9 mouse cellular contexts compared by ENCODE assay signal in genomic region chr4:45855803-45856424, GRCm38 (mm10). TPM values are rescaled to one million over a fixed set of nuclear protein-coding genes. Genes with fewer than 3 reads are reported as not detected.
DNase-seq lines count a peak whose midpoint lies in the region; ATAC-seq and TF ChIP-seq lines count a peak whose summit lies in the region.
"Had no signal": no experiment of that assay in that cellular context is flagged by ENCODE, and none has a peak within 500 bp of the region (broad histone marks: within the 10 kb centered on the region; RNA-seq: fewer than 3 reads in every experiment).

No protein-coding gene starts in this region.

- intact Hi-C loops in gastrocnemius, postnatal 36 days (cut with DNase I), result loop anchor here (2.0 to 5.0 kb wide), 2 partner anchors 37 to 439 kb away; no protein-coding TSS in a partner anchor

- no peak overlapping the region for H3K27ac ChIP-seq in kidney, postnatal 0 days
- H3K27ac ChIP-seq in liver, embryonic 13.5 days, result no peak overlapping the region
- no peak overlapping the region for H3K27ac ChIP-seq in neural tube, embryonic 14.5 days (ENCODE audit: low read depth, low read length)
- H3K27ac ChIP-seq in testis, adult 2 months (ENCODE audit: control insufficient read depth, insufficient read depth, low read depth, low read length), result no peak overlapping the region
- H3K27ac ChIP-seq: neural tube, embryonic 12.5 days had no signal

- 0 out of 2 replicates have a peak, but pooled peaks cover 3% of the 10 kb centered on the region for H3K4me1 ChIP-seq in kidney, postnatal 0 days (replicated peaks; ENCODE audit: insufficient read depth, low read length)
- no peaks in the 10 kb centered on the region for H3K4me1 ChIP-seq in liver, embryonic 13.5 days (replicated peaks)
- no peaks in the 10 kb centered on the region for H3K4me1 ChIP-seq in neural tube, embryonic 14.5 days (ENCODE audit: control insufficient read depth, insufficient read depth, low read length)
- H3K4me1 ChIP-seq in testis, adult 2 months (ENCODE audit: control insufficient read depth, insufficient read depth, low read length), result peaks cover 6% of the 10 kb centered on the region

- H3K27me3 ChIP-seq in kidney, postnatal 0 days (ENCODE audit: insufficient read depth, low read length), result no peaks in the 10 kb centered on the region
- H3K27me3 ChIP-seq in liver, embryonic 13.5 days, result no peaks in the 10 kb centered on the region
- H3K27me3 ChIP-seq in neural tube, embryonic 14.5 days (ENCODE audit: control insufficient read depth, insufficient read depth, low read length), result no peaks in the 10 kb centered on the region
- H3K27me3 ChIP-seq in testis, adult 2 months (ENCODE audit: control insufficient read depth, insufficient read depth, low read length), result no peaks in the 10 kb centered on the region
- H3K27me3 ChIP-seq: neural tube, embryonic 12.5 days had no signal

- no peak for TF ChIP-seq POLR2A in testis, adult 2 months (IDR thresholded peaks at IDR 0.05; ENCODE audit: control insufficient read depth, low read depth, low read length)

- peak; percentile 35 for DNase-seq in A20 (ENCODE audit: low read depth, low spot score)
- DNase-seq in adrenal gland, postnatal 10 days, result peak; percentile 87
- peak; percentile 92 for DNase-seq in embryo, embryonic 10.5 days (ENCODE audit: low spot score)
- DNase-seq in gastrocnemius, postnatal 36 days, result peak; percentile 45 to 67
- peak; percentile 88 for DNase-seq in kidney, postnatal 0 days (ENCODE audit: low spot score)
- DNase-seq in liver, embryonic 13.5 days, result peak; percentile 15

- H3K9me3 ChIP-seq in kidney, postnatal 0 days (replicated peaks; ENCODE audit: low read length), result no peaks in the 10 kb centered on the region
- no peaks in the 10 kb centered on the region for H3K9me3 ChIP-seq in liver, embryonic 13.5 days (replicated peaks)
- H3K9me3 ChIP-seq in neural tube, embryonic 14.5 days (ENCODE audit: control insufficient read depth, low read length), result no peaks in the 10 kb centered on the region

- 45% methylated on average over 19 of the region's 19 CpGs for WGBS in kidney, postnatal 0 days
- WGBS in liver, embryonic 13.5 days (ENCODE audit: insufficient replicate concordance), result 48% methylated on average over 19 of the region's 19 CpGs
- 49% methylated on average over 19 of the region's 19 CpGs for WGBS in neural tube, embryonic 14.5 days

- no peaks in the 10 kb centered on the region for H3K36me3 ChIP-seq in kidney, postnatal 0 days (ENCODE audit: insufficient read depth, low read length)
- peaks cover 9% of the 10 kb centered on the region; the same call in 1 of the 2 replicates for H3K36me3 ChIP-seq in liver, embryonic 13.5 days
- no peaks in the 10 kb centered on the region for H3K36me3 ChIP-seq in neural tube, embryonic 14.5 days (ENCODE audit: control insufficient read depth, insufficient read depth, low read length)
- H3K36me3 ChIP-seq in testis, adult 2 months (ENCODE audit: control insufficient read depth, insufficient read depth, low read length), result no peaks in the 10 kb centered on the region
- H3K36me3 ChIP-seq: neural tube, embryonic 12.5 days had no signal

- no peak for ATAC-seq in kidney, postnatal 0 days (replicated peaks; ENCODE audit: low FRiP score, low read depth)
- ATAC-seq in liver, embryonic 13.5 days (ENCODE audit: low read depth), result no peak
- peak; percentile 71 for ATAC-seq in neural tube, embryonic 14.5 days (ENCODE audit: low read depth)

- no peak overlapping the region for H3K9ac ChIP-seq in kidney, postnatal 0 days (ENCODE audit: low read depth, low read length)
- H3K9ac ChIP-seq in liver, embryonic 13.5 days, result no peak overlapping the region
- no peak overlapping the region for H3K9ac ChIP-seq in neural tube, embryonic 14.5 days (replicated peaks; ENCODE audit: low read depth, low read length)
- H3K9ac ChIP-seq: neural tube, embryonic 12.5 days had no signal

- H3K4me2 ChIP-seq in kidney, postnatal 0 days (ENCODE audit: low read length), result no peak overlapping the region
- no peak overlapping the region for H3K4me2 ChIP-seq in liver, embryonic 13.5 days
- no peak overlapping the region for H3K4me2 ChIP-seq in neural tube, embryonic 14.5 days (ENCODE audit: low read depth, low read length)
- H3K4me2 ChIP-seq: neural tube, embryonic 12.5 days had no signal

- TF ChIP-seq CTCF in kidney, postnatal 0 days (IDR thresholded peaks at IDR 0.05; ENCODE audit: low read depth), result peak; percentile 87
- peak; percentile 75; the same call in 1 of the 2 replicates for TF ChIP-seq CTCF in testis, adult 2 months (IDR thresholded peaks at IDR 0.05; ENCODE audit: control insufficient read depth, insufficient read depth, insufficient replicate concordance, low read depth, low read length)

- no peak overlapping the region for H3K4me3 ChIP-seq in kidney, postnatal 0 days (replicated peaks; ENCODE audit: low read depth, low read length)
- no peak overlapping the region for H3K4me3 ChIP-seq in liver, embryonic 13.5 days (replicated peaks)
- no peak overlapping the region for H3K4me3 ChIP-seq in neural tube, embryonic 14.5 days (ENCODE audit: low read depth, low read length)
- H3K4me3 ChIP-seq in testis, adult 2 months (ENCODE audit: control insufficient read depth, low read depth, low read length), result no peak overlapping the region
- H3K4me3 ChIP-seq: neural tube, embryonic 12.5 days had no signal

RNA-seq across cellular contexts. Expression of gene Stra6l, which starts 7.5 kb away (rescaled TPM):
- 1 to 10 TPM; 4.8 to 8.1 TPM for total RNA-seq in adrenal gland, postnatal 10 days (2021)
- not detected for total RNA-seq in gastrocnemius, postnatal 36 days (2021)
- 1.5 and 1.9 TPM in 2 replicates for polyA plus RNA-seq in kidney, postnatal 0 days (2015; fragmentation: Nextera tagmentation; extraction: Ambion mirVana)
- polyA plus RNA-seq in liver, embryonic 13.5 days (2015; fragmentation: Nextera tagmentation; extraction: Ambion mirVana), result 2.9 and 4.0 TPM in 2 replicates
- 0.62 and 0.72 TPM in 2 replicates for polyA plus RNA-seq in neural tube, embryonic 14.5 days (2014; fragmentation: Nextera tagmentation; extraction: Ambion mirVana)
- 0.48 and 0.52 TPM in 2 replicates for polyA plus RNA-seq in testis, adult 2 months (2012; rRNA removed)

RNA-seq across cellular contexts. Expression of gene Igfbpl1, which starts 29.2 kb away (rescaled TPM):
- under 1 TPM in 1 of 2 experiments, not detected in 1; 0.12 TPM for total RNA-seq in adrenal gland, postnatal 10 days (2021)
- not detected for total RNA-seq in gastrocnemius, postnatal 36 days (2021)
- 0.04 TPM in 1 of 2 replicates, not detected in the other for polyA plus RNA-seq in kidney, postnatal 0 days (2015; fragmentation: Nextera tagmentation; extraction: Ambion mirVana)
- polyA plus RNA-seq in liver, embryonic 13.5 days (2015; fragmentation: Nextera tagmentation; extraction: Ambion mirVana), result 0.03 and 0.05 TPM in 2 replicates
- polyA plus RNA-seq in neural tube, embryonic 14.5 days (2014; fragmentation: Nextera tagmentation; extraction: Ambion mirVana), result 55.7 and 75.5 TPM in 2 replicates
- polyA plus RNA-seq in testis, adult 2 months (2012; rRNA removed), result 0.24 and 0.25 TPM in 2 replicates

RNA-seq across cellular contexts. Expression of gene Ccdc180, which starts 34.2 kb away (rescaled TPM):
- under 1 TPM; 0.06 to 0.09 TPM for total RNA-seq in adrenal gland, postnatal 10 days (2021)
- total RNA-seq in gastrocnemius, postnatal 36 days (2021), result not detected
- polyA plus RNA-seq in kidney, postnatal 0 days (2015; fragmentation: Nextera tagmentation; extraction: Ambion mirVana), result 0.47 and 0.55 TPM in 2 replicates
- polyA plus RNA-seq in liver, embryonic 13.5 days (2015; fragmentation: Nextera tagmentation; extraction: Ambion mirVana), result 0.07 TPM in 2 replicates
- polyA plus RNA-seq in neural tube, embryonic 14.5 days (2014; fragmentation: Nextera tagmentation; extraction: Ambion mirVana), result 0.22 and 0.36 TPM in 2 replicates
- polyA plus RNA-seq in testis, adult 2 months (2012; rRNA removed), result 15.6 and 15.9 TPM in 2 replicates
- polyA plus RNA-seq: neural tube, embryonic 12.5 days had no signal

RNA-seq across cellular contexts. Expression of gene Aldh1b1, which starts 57.1 kb away (rescaled TPM):
- 10 to 100 TPM; 22.1 to 28.1 TPM for total RNA-seq in adrenal gland, postnatal 10 days (2021)
- under 1 TPM; 0.47 to 0.54 TPM for total RNA-seq in gastrocnemius, postnatal 36 days (2021)
- 9.7 and 12.1 TPM in 2 replicates for polyA plus RNA-seq in kidney, postnatal 0 days (2015; fragmentation: Nextera tagmentation; extraction: Ambion mirVana)
- 44.1 and 50.6 TPM in 2 replicates for polyA plus RNA-seq in liver, embryonic 13.5 days (2015; fragmentation: Nextera tagmentation; extraction: Ambion mirVana)
- polyA plus RNA-seq in neural tube, embryonic 14.5 days (2014; fragmentation: Nextera tagmentation; extraction: Ambion mirVana), result 9.1 and 10.3 TPM in 2 replicates
- polyA plus RNA-seq in testis, adult 2 months (2012; rRNA removed), result 8.7 and 9.8 TPM in 2 replicates

Comparison
In these comparisons a context has a peak if more than half of its experiments do, and no peak if none do; other contexts are left out.
1. DNase-seq: peak in every context shown above with its lines; median percentile 92 in embryo, embryonic 10.5 days; 88 in kidney, postnatal 0 days; 87 in adrenal gland, postnatal 10 days; 56 in gastrocnemius, postnatal 36 days; 35 in A20; 15 in liver, embryonic 13.5 days.
2. RNA of gene Igfbpl1, which starts 29.2 kb away (polyA plus RNA-seq): 55.7 to 75.5 TPM in neural tube, embryonic 14.5 days; 0.24 to 0.25 TPM in testis, adult 2 months, 0.03 to 0.05 TPM in liver, embryonic 13.5 days and 0.04 TPM in kidney, postnatal 0 days; every median in the first group is over 10 times any median in the second.
3. RNA of gene Ccdc180, which starts 34.2 kb away (polyA plus RNA-seq): 15.6 to 15.9 TPM in testis, adult 2 months; 0.47 to 0.55 TPM in kidney, postnatal 0 days, 0.22 to 0.36 TPM in neural tube, embryonic 14.5 days and 0.07 TPM in liver, embryonic 13.5 days; every median in the first group is over 10 times any median in the second.